Mouse (Mus musculus): ENCODE measurements around the gene Nfib. TPM values are rescaled to one million over a fixed set of nuclear protein-coding genes. Genes with fewer than 3 reads are reported as not detected.
"Not testable (repeated sequence)": the region's sequence is repeated elsewhere in the genome, so short reads cannot be mapped to it uniquely, and the experiment has no call there.

Nfib gene
- polyA plus RNA-seq, 1 experiment from 2014 or later = 39.8 TPM

DNA sequence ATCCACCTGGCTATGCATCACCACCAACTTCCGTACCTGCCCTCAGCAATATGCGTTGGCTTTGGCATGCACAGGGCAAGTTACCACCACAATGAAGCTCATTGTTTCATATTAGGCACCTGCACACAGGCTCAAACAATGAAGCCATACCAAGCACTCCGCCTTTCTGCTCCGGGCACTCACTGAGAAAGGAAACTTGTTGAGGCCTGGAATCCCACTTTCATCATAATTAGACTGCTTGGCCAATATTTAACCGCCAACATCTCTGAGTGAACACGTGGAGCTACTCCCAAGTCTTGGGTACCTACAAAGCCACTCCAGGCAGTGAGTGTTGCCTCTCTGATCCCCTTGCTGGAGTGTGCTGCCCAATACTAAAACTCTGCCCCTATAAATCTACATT lies 422.0 kb downstream of the Nfib start:
- Histone ChIP-seq H3K4me2 (replicated peaks) (no peak overlapping the region), H3K27ac (replicated peaks) (no peak overlapping the region), H3K9me3 (no peaks in the 10 kb centered on the region), H3K36me3 (no peaks in the 10 kb centered on the region), H3K4me1 (no peaks in the 10 kb centered on the region), H3K27me3 (no peaks in the 10 kb centered on the region), H3K9ac (replicated peaks) (no peak overlapping the region), H3K4me3 (no peak overlapping the region)
- WGBS = 91% methylated on average over 6 of the region's 6 CpGs
- ATAC-seq (ENCODE audit: low FRiP score, low read depth) = no peak

DNA sequence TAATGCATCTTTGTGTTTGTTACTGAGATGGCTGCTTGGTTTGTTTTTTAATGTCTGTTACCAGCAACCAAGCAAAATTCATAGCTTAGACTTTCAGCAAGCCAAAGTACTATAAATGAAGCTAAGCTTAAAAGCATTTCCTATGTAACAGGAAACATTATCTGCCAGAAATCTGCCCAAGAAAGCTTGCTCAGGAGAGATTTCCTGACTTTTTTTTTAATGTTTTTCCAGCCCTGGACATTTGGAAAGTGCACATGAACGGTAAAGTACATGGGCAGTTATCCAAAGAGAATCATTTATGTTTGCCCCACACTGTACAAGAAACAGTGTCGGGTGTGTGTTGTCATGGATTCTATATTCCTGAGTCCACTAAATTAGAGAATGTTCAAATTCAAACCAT lies 429.6 kb downstream of the Nfib start:
- Histone ChIP-seq H3K36me3 (no peaks in the 10 kb centered on the region), H3K4me2 (replicated peaks) (no peak overlapping the region), H3K4me3 (no peak overlapping the region), H3K27ac (replicated peaks) (no peak overlapping the region), H3K9me3 (no peaks in the 10 kb centered on the region), H3K27me3 (no peaks in the 10 kb centered on the region), H3K4me1 (peaks cover 9% of the 10 kb centered on the region; the same call in 1 of the 2 replicates), H3K9ac (replicated peaks) (no peak overlapping the region)
- WGBS = 86% methylated on average over 2 of the region's 2 CpGs
- no peak for ATAC-seq (ENCODE audit: low FRiP score, low read depth)

- H3K9me3 ChIP-seq = no peaks in the 10 kb centered on the region
- WGBS = 91% methylated on average over 4 of the region's 4 CpGs
These were observed 432.3 kb downstream of the Nfib start for GRCm38 (mm10) chr4:82273049-82273754.

GRCm38 (mm10) chr4:82272099-82272498 lies 433.5 kb downstream of the Nfib start:
- H3K4me3 ChIP-seq = no peak overlapping the region
- H3K4me2 ChIP-seq (replicated peaks) = no peak overlapping the region
- no peaks in the 10 kb centered on the region for H3K36me3 ChIP-seq
- WGBS = 63% methylated on average over 4 of the region's 4 CpGs
- no peak overlapping the region for H3K27ac ChIP-seq (replicated peaks)
- peaks cover 10% of the 10 kb centered on the region; the same call in 1 of the 2 replicates for H3K4me1 ChIP-seq
- no peaks in the 10 kb centered on the region for H3K27me3 ChIP-seq
- no peak overlapping the region for H3K9ac ChIP-seq (replicated peaks)
- H3K9me3 ChIP-seq = no peaks in the 10 kb centered on the region
- ATAC-seq (ENCODE audit: low FRiP score, low read depth) = no peak

More at GRCm38 (mm10) chr4:82273049-82273754, 432.3 kb downstream of the Nfib start:
- no peaks in the 10 kb centered on the region for H3K27me3 ChIP-seq
- H3K36me3 ChIP-seq = no peaks in the 10 kb centered on the region
- H3K27ac ChIP-seq (replicated peaks) = no peak overlapping the region
- peaks cover 10% of the 10 kb centered on the region; the same call in 1 of the 2 replicates for H3K4me1 ChIP-seq
- H3K4me2 ChIP-seq (replicated peaks) = no peak overlapping the region
- ATAC-seq (ENCODE audit: low FRiP score, low read depth) = no peak
- H3K4me3 ChIP-seq = no peak overlapping the region
- H3K9ac ChIP-seq (replicated peaks) = no peak overlapping the region

DNA sequence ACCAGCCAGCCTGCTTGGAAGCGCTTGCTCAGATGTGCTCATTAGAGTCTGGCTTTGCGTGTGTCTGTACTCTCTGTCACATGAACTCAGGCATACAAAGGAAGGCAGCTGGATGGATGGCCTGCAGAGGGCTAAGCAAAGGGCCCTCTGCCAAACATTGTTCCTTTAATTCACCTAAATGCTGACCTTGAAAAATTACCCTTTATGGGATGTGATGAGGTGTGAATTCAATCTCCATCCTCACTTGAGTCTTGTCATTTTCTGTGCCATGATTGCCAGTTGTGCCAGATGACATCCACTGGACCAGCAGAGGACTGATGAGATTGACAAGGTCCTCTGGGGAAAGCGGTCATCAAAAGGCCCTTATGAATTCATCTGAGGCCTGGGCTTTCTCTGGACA lies 434.0 kb downstream of the Nfib start:
- no peak overlapping the region for H3K4me2 ChIP-seq (replicated peaks)
- no peaks in the 10 kb centered on the region for H3K27me3 ChIP-seq
- H3K9me3 ChIP-seq = no peaks in the 10 kb centered on the region
- no peak overlapping the region for H3K4me3 ChIP-seq
- peaks cover 10% of the 10 kb centered on the region; the same call in 1 of the 2 replicates for H3K4me1 ChIP-seq
- no peak overlapping the region for H3K9ac ChIP-seq (replicated peaks)
- H3K36me3 ChIP-seq = no peaks in the 10 kb centered on the region
- H3K27ac ChIP-seq (replicated peaks) = no peak overlapping the region
- no peak for ATAC-seq (ENCODE audit: low FRiP score, low read depth)
- 63% methylated on average over 3 of the region's 3 CpGs for WGBS

GRCm38 (mm10) chr4:82267832-82268778 lies 437.4 kb downstream of the Nfib start:
- no peak for ATAC-seq (ENCODE audit: low FRiP score, low read depth)
- no peak overlapping the region for H3K9ac ChIP-seq (replicated peaks)
- 81% methylated on average over 14 of the region's 14 CpGs for WGBS
- no peaks in the 10 kb centered on the region for H3K36me3 ChIP-seq
- H3K4me3 ChIP-seq = no peak overlapping the region
- H3K4me2 ChIP-seq (replicated peaks) = no peak overlapping the region
- no peaks in the 10 kb centered on the region for H3K27me3 ChIP-seq
- H3K9me3 ChIP-seq = no peaks in the 10 kb centered on the region
- H3K27ac ChIP-seq (replicated peaks) = no peak overlapping the region
- peaks cover 10% of the 10 kb centered on the region; the same call in 1 of the 2 replicates for H3K4me1 ChIP-seq

DNA sequence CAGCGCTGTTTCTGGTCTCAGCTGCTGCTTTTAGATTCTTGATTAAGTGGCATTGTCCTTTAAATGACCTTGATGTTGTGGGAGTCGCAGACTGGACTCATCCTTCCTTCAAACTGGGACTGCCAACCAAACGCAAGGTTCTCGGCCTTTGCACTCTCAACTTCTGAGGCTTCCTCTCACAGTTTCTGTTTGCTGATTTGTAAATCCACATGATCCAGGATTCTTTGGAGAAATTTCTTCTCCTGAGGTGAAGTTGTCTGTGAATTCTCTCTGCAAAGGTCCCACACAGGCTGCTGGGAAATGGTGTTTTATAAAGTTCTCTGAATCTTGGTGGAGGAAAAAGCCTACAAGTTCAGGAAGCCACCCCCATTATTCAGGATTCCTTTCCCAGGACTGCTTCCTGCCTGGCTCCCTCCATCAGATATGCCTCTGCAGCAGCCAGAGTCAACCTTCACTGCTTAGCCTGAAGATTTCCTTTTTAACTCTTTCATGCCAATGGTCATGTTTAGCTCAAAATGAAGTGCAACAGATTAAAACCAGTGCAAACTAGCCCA lies 439.4 kb downstream of the Nfib start:
- H3K9ac ChIP-seq (replicated peaks) = no peak overlapping the region

DNA sequence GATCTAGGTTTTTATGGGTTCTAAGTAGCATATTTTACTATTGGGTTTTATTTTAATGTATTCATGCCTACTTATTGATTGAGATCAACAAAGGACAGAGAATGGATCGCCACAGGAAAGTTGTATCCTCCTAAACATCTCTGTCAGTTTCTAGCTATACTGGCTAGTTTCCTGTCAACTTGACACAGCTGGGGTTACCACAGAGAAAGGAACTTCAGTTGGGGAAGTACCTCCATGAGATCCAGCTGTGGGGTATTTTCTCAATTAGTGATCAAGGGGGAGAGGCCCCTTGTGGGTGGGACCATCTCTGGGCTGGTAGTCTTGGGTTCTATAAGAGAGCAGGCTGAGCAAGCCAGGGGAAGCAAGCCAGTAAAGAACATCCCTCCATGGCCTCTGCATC lies 447.0 kb downstream of the Nfib start:
- not testable (repeated sequence) for H3K27ac ChIP-seq (replicated peaks); H3K36me3 ChIP-seq; ATAC-seq (ENCODE audit: low FRiP score, low read depth); H3K4me2 ChIP-seq (replicated peaks); H3K4me1 ChIP-seq; H3K4me3 ChIP-seq; H3K9ac ChIP-seq (replicated peaks); H3K9me3 ChIP-seq; H3K27me3 ChIP-seq
- 87% methylated on average over 1 of the region's 1 CpGs for WGBS

More for the DNA sequence above, 439.4 kb downstream of the Nfib start:
- Histone ChIP-seq H3K36me3 (no peaks in the 10 kb centered on the region), H3K4me3 (no peak overlapping the region), H3K4me2 (replicated peaks) (no peak overlapping the region), H3K9me3 (no peaks in the 10 kb centered on the region), H3K27ac (replicated peaks) (no peak overlapping the region), H3K27me3 (no peaks in the 10 kb centered on the region), H3K4me1 (0 out of 2 replicates have a peak, but pooled peaks cover 2% of the 10 kb centered on the region)
- no peak for ATAC-seq (ENCODE audit: low FRiP score, low read depth)
- 47% methylated on average over 4 of the region's 4 CpGs for WGBS

DNA sequence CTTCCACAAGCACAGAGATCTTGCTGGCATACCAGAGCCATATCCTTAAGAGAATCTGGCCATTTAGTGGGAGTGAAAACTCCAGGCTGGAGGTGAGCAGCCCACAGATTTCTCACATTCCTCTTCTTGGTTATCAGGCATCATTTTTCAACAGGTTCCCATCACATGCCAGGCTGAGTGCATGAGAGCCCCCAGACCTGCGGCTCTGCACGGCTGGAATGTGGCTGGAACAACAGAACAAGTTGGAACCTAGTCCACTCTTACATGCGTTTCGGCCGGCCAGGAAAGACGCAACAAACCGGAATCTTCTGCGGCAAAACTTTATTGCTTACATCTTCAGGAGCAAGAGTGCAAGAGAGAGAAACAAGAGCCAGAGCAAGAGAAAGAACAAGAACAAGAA lies 453.5 kb downstream of the Nfib start:
- H3K4me3 ChIP-seq = no peak overlapping the region
- no peak overlapping the region for H3K4me2 ChIP-seq (replicated peaks)
- WGBS = 94% methylated on average over 8 of the region's 8 CpGs
- H3K27me3 ChIP-seq = no peaks in the 10 kb centered on the region
- no peak overlapping the region for H3K9ac ChIP-seq (replicated peaks)
- H3K9me3 ChIP-seq = no peaks in the 10 kb centered on the region
- H3K27ac ChIP-seq (replicated peaks) = no peak overlapping the region
- H3K4me1 ChIP-seq = no peaks in the 10 kb centered on the region
- no peak for ATAC-seq (ENCODE audit: low FRiP score, low read depth)
- H3K36me3 ChIP-seq = no peaks in the 10 kb centered on the region

DNA sequence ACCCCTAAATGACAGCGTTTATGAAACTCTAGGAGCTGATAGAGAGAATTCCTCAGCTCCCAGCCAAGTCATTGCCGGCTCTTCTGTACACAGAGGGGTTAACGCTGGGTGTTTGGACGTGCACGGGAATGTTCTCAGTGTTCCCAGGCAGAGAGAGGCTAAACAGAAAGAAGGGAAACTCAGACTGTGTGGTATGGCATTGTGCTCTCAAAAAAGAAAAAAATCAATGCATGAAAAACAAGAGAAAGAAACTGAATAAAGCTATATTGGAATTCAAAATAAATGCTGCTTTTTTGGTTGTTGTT lies 455.2 kb downstream of the Nfib start:
- ATAC-seq (ENCODE audit: low FRiP score, low read depth) = no peak
- no peak overlapping the region for H3K4me2 ChIP-seq (replicated peaks)
- no peak overlapping the region for H3K27ac ChIP-seq (replicated peaks)

GRCm38 (mm10) chr4:82249518-82250354 lies 455.8 kb downstream of the Nfib start:
- H3K27ac ChIP-seq (replicated peaks) = no peak overlapping the region
- no peak overlapping the region for H3K4me2 ChIP-seq (replicated peaks)
- H3K27me3 ChIP-seq = no peaks in the 10 kb centered on the region
- no peaks in the 10 kb centered on the region for H3K9me3 ChIP-seq
- H3K4me1 ChIP-seq = no peaks in the 10 kb centered on the region
- 84% methylated on average over 11 of the region's 11 CpGs for WGBS
- no peak for ATAC-seq (ENCODE audit: low FRiP score, low read depth)
- no peak overlapping the region for H3K9ac ChIP-seq (replicated peaks)
- H3K36me3 ChIP-seq = no peaks in the 10 kb centered on the region
- no peak overlapping the region for H3K4me3 ChIP-seq

More for the DNA sequence above, 455.2 kb downstream of the Nfib start:
- WGBS = 49% methylated on average over 5 of the region's 5 CpGs
- Histone ChIP-seq H3K4me3 (no peak overlapping the region), H3K9me3 (no peaks in the 10 kb centered on the region), H3K36me3 (no peaks in the 10 kb centered on the region), H3K4me1 (no peaks in the 10 kb centered on the region), H3K9ac (replicated peaks) (no peak overlapping the region), H3K27me3 (no peaks in the 10 kb centered on the region)

Measured in midbrain, embryonic 12.5 days (tissue).